Mouse (Mus musculus): ENCODE measurements around the gene Cfap69.
A peak's percentile ranks its signal among the peaks of the same experiment; 100 is the strongest.
"Not testable (repeated sequence)": the region's sequence is repeated elsewhere in the genome, so short reads cannot be mapped to it uniquely, and the experiment has no call there.

The Cfap69 gene

GRCm38 (mm10) chr5:5663655-5664370, at the start of gene Cfap69:
TSS of gene Cfap69 (minus strand) at chr5:5664239.
- DNase-seq (ENCODE audit: low read depth), result peak; percentile 1

GRCm38 (mm10) chr5:5711032-5711431, 47.0 kb upstream of the Cfap69 start:
- DNase-seq (ENCODE audit: low read depth), result no peak

- DNase-seq (ENCODE audit: low read depth), result no peak
Observed at GRCm38 (mm10) chr5:5707341-5708278, 43.6 kb upstream of the Cfap69 start.

GRCm38 (mm10) chr5:5705019-5705418, 41.0 kb upstream of the Cfap69 start:
- DNase-seq (ENCODE audit: low read depth), result no peak

GRCm38 (mm10) chr5:5700386-5700785, 36.3 kb upstream of the Cfap69 start:
- no peak for DNase-seq (ENCODE audit: low read depth)

- DNase-seq (ENCODE audit: low read depth), result no peak
Observed at GRCm38 (mm10) chr5:5698830-5699229, 34.8 kb upstream of the Cfap69 start.

GRCm38 (mm10) chr5:5695401-5695942, 31.4 kb upstream of the Cfap69 start:
- DNase-seq (ENCODE audit: low read depth), result no peak

- no peak for DNase-seq (ENCODE audit: low read depth)
Observed at GRCm38 (mm10) chr5:5693956-5694653, 30.1 kb upstream of the Cfap69 start, which contains the start of gene Steap2. TSS of gene Steap2 (minus strand) at chr5:5694578.

GRCm38 (mm10) chr5:5693541-5693955, 29.5 kb upstream of the Cfap69 start:
- DNase-seq (ENCODE audit: low read depth), result no peak

- no peak for DNase-seq (ENCODE audit: low read depth)
Observed at GRCm38 (mm10) chr5:5692167-5692738, 28.2 kb upstream of the Cfap69 start.

GRCm38 (mm10) chr5:5688945-5689540, 25.0 kb upstream of the Cfap69 start:
- DNase-seq (ENCODE audit: low read depth), result no peak

GRCm38 (mm10) chr5:5688228-5688627, 24.2 kb upstream of the Cfap69 start:
- no peak for DNase-seq (ENCODE audit: low read depth)

- no peak for DNase-seq (ENCODE audit: low read depth)
Observed at GRCm38 (mm10) chr5:5686973-5687372, 22.9 kb upstream of the Cfap69 start.

- DNase-seq (ENCODE audit: low read depth), result not testable (repeated sequence)
Observed at GRCm38 (mm10) chr5:5684946-5685345, 20.9 kb upstream of the Cfap69 start.

- DNase-seq (ENCODE audit: low read depth), result no peak
Observed at GRCm38 (mm10) chr5:5683292-5683691, 19.3 kb upstream of the Cfap69 start.

GRCm38 (mm10) chr5:5679459-5679858, 15.4 kb upstream of the Cfap69 start:
- DNase-seq (ENCODE audit: low read depth), result no peak

- no peak for DNase-seq (ENCODE audit: low read depth)
Observed at GRCm38 (mm10) chr5:5676082-5676481, 12.0 kb upstream of the Cfap69 start.

- DNase-seq (ENCODE audit: low read depth), result no peak
Observed at GRCm38 (mm10) chr5:5668920-5669319, 4.9 kb upstream of the Cfap69 start.

GRCm38 (mm10) chr5:5664371-5664926, 410 bp upstream of the Cfap69 start:
- DNase-seq (ENCODE audit: low read depth), result no peak

GRCm38 (mm10) chr5:5663057-5663456, 982 bp downstream of the Cfap69 start:
- DNase-seq (ENCODE audit: low read depth), result no peak

GRCm38 (mm10) chr5:5658680-5659079, 5.4 kb downstream of the Cfap69 start:
- no peak for DNase-seq (ENCODE audit: low read depth)

Measured in induced T-regulatory cell, adult 2 months (primary cell).